Comparison of ENCODE assay signal across 9 mouse cellular contexts in the genomic region with DNA sequence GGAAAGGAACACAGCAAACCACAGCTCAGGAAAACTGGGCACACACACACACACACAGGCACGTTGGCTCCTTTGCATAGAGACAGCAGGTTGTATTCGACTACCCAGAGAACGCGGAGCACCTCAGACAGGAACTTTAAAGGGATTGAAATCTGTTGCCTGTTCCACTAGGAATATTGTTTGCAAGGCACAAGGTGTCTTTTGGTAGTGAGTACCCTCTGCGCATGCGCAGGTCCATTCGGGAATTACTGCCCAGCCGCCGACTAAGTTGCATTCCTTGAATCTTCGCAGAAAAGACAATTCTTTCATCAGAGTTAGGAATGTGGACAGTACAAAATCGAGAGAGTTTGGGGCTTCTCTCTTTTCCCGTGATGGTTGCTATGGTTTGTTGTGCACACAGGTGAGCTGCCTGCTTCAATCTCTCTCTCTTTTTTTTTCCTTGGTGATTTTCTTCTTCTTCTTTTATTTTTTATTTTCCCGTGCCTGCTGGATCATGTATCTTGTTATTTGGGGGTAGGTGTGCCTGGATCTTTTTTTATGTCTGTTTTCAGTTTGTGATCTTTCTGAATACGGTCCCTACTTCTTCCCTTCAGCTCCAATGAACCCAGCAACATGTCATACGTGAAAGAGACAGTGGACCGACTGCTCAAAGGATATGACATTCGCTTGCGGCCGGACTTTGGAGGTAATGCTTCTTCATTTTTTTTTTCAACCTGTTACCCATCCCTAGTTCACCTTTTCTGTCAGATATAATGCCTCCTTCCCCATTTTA. TPM values are rescaled to one million over a fixed set of nuclear protein-coding genes. Genes with fewer than 3 reads are reported as not detected.
A peak's percentile ranks its signal among the peaks of the same experiment; 100 is the strongest.
DNase-seq lines count a peak whose midpoint lies in the region; ATAC-seq lines count a peak whose summit lies in the region.
"Had no signal": no experiment of that assay in that cellular context is flagged by ENCODE, and none has a peak within 500 bp of the region (broad histone marks: within the 10 kb centered on the region; RNA-seq: fewer than 3 reads in every experiment).

No protein-coding gene starts in this region.

- peak; percentile 20 for DNase-seq in kidney, adult 18-20 months
- no peak for DNase-seq in kidney, adult 11 months
- peak; percentile 35 for DNase-seq in heart, postnatal 4 days
- DNase-seq in layer of hippocampus, adult 8-10 months (ENCODE audit: low spot score in 2 of 2), result peak; percentile 65 to 79
- peak; percentile 88 for DNase-seq in right cerebral cortex, postnatal 10 days (ENCODE audit: low spot score in 2 of 2)

- no peaks in the 10 kb centered on the region for H3K36me3 ChIP-seq in embryonic facial prominence, embryonic 15.5 days
- H3K36me3 ChIP-seq in lung, embryonic 16.5 days (ENCODE audit: control insufficient read depth, insufficient read depth, low read length), result no peaks in the 10 kb centered on the region

- H3K27me3 ChIP-seq in embryonic facial prominence, embryonic 15.5 days, result 0 out of 2 replicates have a peak, but pooled peaks cover 5% of the 10 kb centered on the region
- H3K27me3 ChIP-seq in lung, embryonic 16.5 days (ENCODE audit: control insufficient read depth, insufficient read depth, low read depth, low read length), result peaks cover 12% of the 10 kb centered on the region

- no peak overlapping the region for H3K9ac ChIP-seq in embryonic facial prominence, embryonic 15.5 days
- no peak overlapping the region for H3K9ac ChIP-seq in lung, embryonic 16.5 days (ENCODE audit: low read length)

- no peak overlapping the region for H3K27ac ChIP-seq in embryonic facial prominence, embryonic 15.5 days (replicated peaks)
- no peak overlapping the region for H3K27ac ChIP-seq in lung, embryonic 16.5 days (ENCODE audit: low read length)

- H3K4me1 ChIP-seq in embryonic facial prominence, embryonic 15.5 days, result peaks cover 17% of the 10 kb centered on the region
- H3K4me1 ChIP-seq in lung, embryonic 16.5 days (replicated peaks; ENCODE audit: control insufficient read depth, insufficient read depth, low read length), result peaks cover 5% of the 10 kb centered on the region; the same call in 1 of the 2 replicates

- no peaks in the 10 kb centered on the region for H3K9me3 ChIP-seq in embryonic facial prominence, embryonic 15.5 days (replicated peaks)
- H3K9me3 ChIP-seq in lung, embryonic 16.5 days (ENCODE audit: control insufficient read depth, low read length), result no peaks in the 10 kb centered on the region

- peak overlapping the region; percentile 80 for H3K4me2 ChIP-seq in embryonic facial prominence, embryonic 15.5 days (replicated peaks)
- H3K4me2 ChIP-seq in lung, embryonic 16.5 days (ENCODE audit: low read depth, low read length), result peak overlapping the region; percentile 80

- no peak for ATAC-seq in embryonic facial prominence, embryonic 15.5 days (ENCODE audit: insufficient number of reproducible peaks, low FRiP score, low TSS enrichment, low read depth)
- no peak for ATAC-seq in lung, embryonic 16.5 days (ENCODE audit: low read depth)
- no peak for ATAC-seq in erythroid progenitor cell, adult 5-6 weeks (replicated peaks; ENCODE audit: low FRiP score, poor library complexity, severe bottlenecking)

- WGBS in embryonic facial prominence, embryonic 15.5 days, result 1% methylated on average over 19 of the region's 19 CpGs
- WGBS in lung, embryonic 16.5 days, result 1% methylated on average over 19 of the region's 19 CpGs

- H3K4me3 ChIP-seq in embryonic facial prominence, embryonic 15.5 days (replicated peaks), result peak overlapping the region; percentile 51
- H3K4me3 ChIP-seq in lung, embryonic 16.5 days (ENCODE audit: low read length), result peak overlapping the region; percentile 54

RNA-seq across cellular contexts. Expression of a gene that starts 41.8 kb away (rescaled TPM):
- 6.3 and 8.6 TPM in 2 replicates for polyA plus RNA-seq in embryonic facial prominence, embryonic 15.5 days (2015; fragmentation: Nextera tagmentation; extraction: Ambion mirVana)
- total RNA-seq in heart, postnatal 4 days (2021), result under 1 TPM; 0.31 to 0.59 TPM
- 10 to 100 TPM; 74.0 to 87.0 (median 79.8) TPM for total RNA-seq in layer of hippocampus, adult 8-10 months (2022)
- 1.4 and 1.8 TPM in 2 replicates for polyA plus RNA-seq in lung, embryonic 16.5 days (2015; fragmentation: Nextera tagmentation; extraction: Ambion mirVana)
- total RNA-seq in erythroid progenitor cell, adult 5-6 weeks (2015; ENCODE audit: low replicate concordance), result not detected in 2 replicates
- total RNA-seq in erythroid progenitor cell, adult 5-6 weeks (2017; ENCODE audit: low replicate concordance), result not detected in 2 replicates
- total RNA-seq: hematopoietic stem cell, adult 5-6 weeks had no signal

RNA-seq across cellular contexts. Expression of a gene that starts 42.0 kb away (rescaled TPM):
- 0.89 and 1.2 TPM in 2 replicates for polyA plus RNA-seq in embryonic facial prominence, embryonic 15.5 days (2015; fragmentation: Nextera tagmentation; extraction: Ambion mirVana)
- under 1 TPM; 0.14 to 0.38 TPM for total RNA-seq in heart, postnatal 4 days (2021)
- total RNA-seq in layer of hippocampus, adult 8-10 months (2022), result 100 to 1,000 TPM; 125 to 141 (median 133) TPM
- 0.20 and 0.28 TPM in 2 replicates for polyA plus RNA-seq in lung, embryonic 16.5 days (2015; fragmentation: Nextera tagmentation; extraction: Ambion mirVana)
- total RNA-seq in erythroid progenitor cell, adult 5-6 weeks (2015; ENCODE audit: low replicate concordance), result not detected in 2 replicates
- total RNA-seq in erythroid progenitor cell, adult 5-6 weeks (2017; ENCODE audit: low replicate concordance), result under 0.01 TPM in 1 of 2 replicates, not detected in the other
- total RNA-seq: hematopoietic stem cell, adult 5-6 weeks had no signal

Comparison
In these comparisons a context has a peak if more than half of its experiments do, and no peak if none do; other contexts are left out.
1. RNA of a gene that starts 41.8 kb away (total RNA-seq): 74.0 to 87.0 TPM in layer of hippocampus, adult 8-10 months; 0.31 to 0.59 TPM in heart, postnatal 4 days and not detected in erythroid progenitor cell, adult 5-6 weeks; every median in the first group is over 10 times any median in the second.
2. RNA of a gene that starts 42.0 kb away (total RNA-seq): 125 to 141 TPM in layer of hippocampus, adult 8-10 months; 0.14 to 0.38 TPM in heart, postnatal 4 days and under 0.01 TPM in erythroid progenitor cell, adult 5-6 weeks; every median in the first group is over 10 times any median in the second.